19 mouse cellular contexts compared by ENCODE assay signal in genomic region chr4:154519470-154520037, GRCm38 (mm10).
DNase-seq lines count a peak whose midpoint lies in the region; ATAC-seq lines count a peak whose summit lies in the region.
"Had no signal": no experiment of that assay in that cellular context is flagged by ENCODE, and none has a peak within 500 bp of the region (broad histone marks: within the 10 kb centered on the region; RNA-seq: fewer than 3 reads in every experiment).

No protein-coding gene starts in this region.

- H3K27me3 ChIP-seq in heart, embryonic 14.5 days (ENCODE audit: control insufficient read depth, insufficient read depth, low read length) = no peaks in the 10 kb centered on the region
- H3K27me3 ChIP-seq in heart, embryonic 16.5 days (ENCODE audit: control insufficient read depth, insufficient read depth, low read length) = no peaks in the 10 kb centered on the region
- H3K27me3 ChIP-seq in forebrain, embryonic 14.5 days (replicated peaks; ENCODE audit: control insufficient read depth, insufficient read depth, low read length) = no peaks in the 10 kb centered on the region
- H3K27me3 ChIP-seq: embryonic facial prominence, embryonic 13.5 days had no signal

- no peaks in the 10 kb centered on the region for H3K36me3 ChIP-seq in heart, embryonic 14.5 days (ENCODE audit: control insufficient read depth, insufficient read depth, low read length)
- H3K36me3 ChIP-seq in heart, embryonic 16.5 days (ENCODE audit: control insufficient read depth, insufficient read depth) = no peaks in the 10 kb centered on the region
- no peaks in the 10 kb centered on the region for H3K36me3 ChIP-seq in forebrain, embryonic 14.5 days (ENCODE audit: control insufficient read depth, insufficient read depth, low read length)
- H3K36me3 ChIP-seq: embryonic facial prominence, embryonic 13.5 days; midbrain, embryonic 10.5 days had no signal

- 22% methylated on average over 16 of the region's 16 CpGs for WGBS in heart, embryonic 14.5 days
- WGBS in heart, embryonic 16.5 days = 32% methylated on average over 16 of the region's 16 CpGs
- 79% methylated on average over 16 of the region's 16 CpGs for WGBS in forebrain, embryonic 14.5 days

- H3K4me2 ChIP-seq in heart, embryonic 14.5 days (ENCODE audit: low read length) = peak overlapping the region; percentile 23; the same call in 1 of the 2 replicates
- H3K4me2 ChIP-seq in heart, embryonic 16.5 days (ENCODE audit: low read depth, low read length) = peak overlapping the region; percentile 7; the same call in 1 of the 2 replicates
- H3K4me2 ChIP-seq in forebrain, embryonic 14.5 days (ENCODE audit: low read length) = no peak overlapping the region
- H3K4me2 ChIP-seq: embryonic facial prominence, embryonic 13.5 days had no signal

- no peak for ATAC-seq in heart, embryonic 14.5 days (ENCODE audit: insufficient number of reproducible peaks, insufficient read depth, low FRiP score, low read depth)
- ATAC-seq in heart, embryonic 16.5 days (replicated peaks; ENCODE audit: extremely low read depth, insufficient read depth, low FRiP score) = no peak
- ATAC-seq in forebrain, embryonic 14.5 days = no peak
- ATAC-seq: forebrain, postnatal 0 days; liver, postnatal 0 days; Patski had no signal

- no peaks in the 10 kb centered on the region for H3K9me3 ChIP-seq in heart, embryonic 14.5 days (ENCODE audit: control insufficient read depth, low read length)
- no peaks in the 10 kb centered on the region for H3K9me3 ChIP-seq in heart, embryonic 16.5 days (replicated peaks; ENCODE audit: control insufficient read depth, low read length)
- H3K9me3 ChIP-seq in forebrain, embryonic 14.5 days (replicated peaks; ENCODE audit: control insufficient read depth, low read length) = no peaks in the 10 kb centered on the region
- H3K9me3 ChIP-seq: embryonic facial prominence, embryonic 13.5 days; limb, embryonic 10.5 days; midbrain, embryonic 10.5 days had no signal

- H3K27ac ChIP-seq in heart, embryonic 14.5 days (replicated peaks in 1 of 2; ENCODE audit: control insufficient read depth in 1 of 2, insufficient read depth in 1 of 2, low read depth in 2 of 2, low read length in 2 of 2) = peak overlapping the region; percentile 57 to 64
- peak overlapping the region; percentile 58 for H3K27ac ChIP-seq in heart, embryonic 16.5 days (ENCODE audit: low read length)
- H3K27ac ChIP-seq in forebrain, embryonic 14.5 days (ENCODE audit: low read depth, low read length) = no peak overlapping the region
- H3K27ac ChIP-seq: embryonic facial prominence, embryonic 13.5 days; limb, embryonic 10.5 days; midbrain, embryonic 10.5 days had no signal

- peaks cover 51 to 67% of the 10 kb centered on the region in 2 experiments for H3K4me1 ChIP-seq in heart, embryonic 14.5 days (ENCODE audit: control insufficient read depth in 2 of 2, insufficient read depth in 2 of 2, low read length in 2 of 2)
- peaks cover 53% of the 10 kb centered on the region for H3K4me1 ChIP-seq in heart, embryonic 16.5 days (ENCODE audit: control insufficient read depth, insufficient read depth, low read length)
- H3K4me1 ChIP-seq in forebrain, embryonic 14.5 days (ENCODE audit: control insufficient read depth, insufficient read depth, low read length) = peaks cover 14% of the 10 kb centered on the region; the same call in 1 of the 2 replicates

- no peak overlapping the region for H3K4me3 ChIP-seq in heart, embryonic 14.5 days (ENCODE audit: control insufficient read depth in 1 of 2, insufficient read depth in 1 of 2, low read depth in 1 of 2, low read length in 2 of 2)
- no peak overlapping the region for H3K4me3 ChIP-seq in heart, embryonic 16.5 days (ENCODE audit: low read length)
- H3K4me3 ChIP-seq in forebrain, embryonic 14.5 days (ENCODE audit: low read depth, low read length) = no peak overlapping the region
- H3K4me3 ChIP-seq: embryonic facial prominence, embryonic 13.5 days; limb, embryonic 10.5 days; midbrain, embryonic 10.5 days had no signal

- peak overlapping the region; percentile 47 for H3K9ac ChIP-seq in heart, embryonic 14.5 days (ENCODE audit: low read length)
- H3K9ac ChIP-seq in heart, embryonic 16.5 days (ENCODE audit: low read length) = peak overlapping the region; percentile 62; the same call in 1 of the 2 replicates
- H3K9ac ChIP-seq in forebrain, embryonic 14.5 days (ENCODE audit: low read length) = no peak overlapping the region
- H3K9ac ChIP-seq: embryonic facial prominence, embryonic 13.5 days; forebrain, postnatal 0 days; liver, postnatal 0 days had no signal

- DNase-seq in heart, adult 18-20 months = no peak
- DNase-seq in 3134 (ENCODE audit: extremely low read depth, insufficient read length, low spot score) = peak; percentile 40
- peak; percentile 75 for DNase-seq in NIH3T3 (ENCODE audit: low read depth)
- DNase-seq in ovary, adult 18-20 months (ENCODE audit: low spot score) = no peak
- DNase-seq in forebrain, embryonic 14.5 days (ENCODE audit: low spot score) = no peak
- DNase-seq: adrenal gland, adult 8-10 months; cerebellum, adult 9-11 months; forebrain, postnatal 0 days; kidney, adult 18-20 months; kidney, postnatal 25 days; liver, postnatal 0 days; lung, postnatal 36 days; thymus, postnatal 25 days had no signal

Comparison
In these comparisons a context has a peak if more than half of its experiments do, and no peak if none do; other contexts are left out.
1. DNase-seq: peak in 3134 (single experiment) and NIH3T3 (single experiment); none in heart, adult 18-20 months (0 of 2), ovary, adult 18-20 months (single experiment) and forebrain, embryonic 14.5 days (single experiment).